Mouse (Mus musculus) G1E (cell line): ENCODE results near the gene Rhbdd1.

Source experiments
- CTCF ChIP-seq: IDR thresholded peaks from 2 replicates; pipeline ENCODE4 v1.5.1; 2012; ENCODE audit warnings: low read depth, low read length, inconsistent platforms, mixed read lengths
- GATA1 ChIP-seq: IDR thresholded peaks from 2 replicates; pipeline ENCODE4 v1.6.1; 2012; ENCODE audit warnings: borderline replicate concordance, low read length, inconsistent platforms, mixed read lengths
- GATA2 ChIP-seq: IDR thresholded peaks from 2 replicates; pipeline ENCODE4 v1.6.1; 2012; ENCODE audit warnings: low read depth, low read length, inconsistent platforms, borderline replicate concordance
- TAL1 ChIP-seq: conservative IDR thresholded peaks from 2 replicates; pipeline ENCODE4 v1.6.1; 2012; ENCODE audit warnings: low read depth, low read length, inconsistent platforms, mixed read lengths

DNA sequence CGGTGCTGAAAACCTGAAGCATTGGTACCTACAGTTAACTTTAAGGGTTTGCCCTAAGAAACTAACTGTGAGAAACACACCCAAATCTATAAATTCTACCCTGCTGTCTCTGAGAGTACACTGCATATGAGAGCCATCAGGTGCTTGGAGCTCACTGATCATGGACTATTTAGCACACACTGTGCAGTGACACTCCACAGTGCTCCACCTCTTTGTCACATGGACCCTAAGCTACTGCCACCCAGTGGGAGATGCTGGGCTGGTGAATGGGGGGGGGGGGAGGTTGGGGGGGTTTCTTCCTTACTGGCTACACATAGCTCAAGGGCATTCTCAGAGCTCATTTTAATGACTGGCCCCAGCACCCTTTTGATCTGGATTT, 43.4 kb downstream of the Rhbdd1 start:
- TF ChIP-seq GATA1, result no peak
- TF ChIP-seq CTCF, result no peak
- TF ChIP-seq GATA2, result no peak
- TF ChIP-seq TAL1, result no peak
